Comparison of ENCODE assay signal across 29 mouse cellular contexts in the genomic region with DNA sequence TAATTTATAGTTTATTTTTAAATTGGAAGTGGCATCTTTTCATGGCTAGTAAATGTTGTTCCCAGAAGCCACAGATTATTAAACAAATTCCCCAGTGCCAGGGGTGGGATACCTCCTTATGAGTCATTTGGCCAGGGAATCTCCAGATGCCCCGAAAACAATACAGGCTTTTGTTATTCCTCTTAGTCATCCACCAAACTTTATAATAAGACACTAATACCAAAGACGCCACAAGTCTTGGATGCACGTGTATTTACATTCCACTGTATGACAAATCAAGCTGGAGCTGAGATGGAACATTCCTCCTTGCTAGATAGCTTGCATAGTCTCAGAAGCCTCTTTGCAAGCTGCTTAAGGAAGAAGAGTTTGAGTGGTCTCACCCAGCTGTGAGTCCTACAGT.
A peak's percentile ranks its signal among the peaks of the same experiment; 100 is the strongest.
DNase-seq lines count a peak whose midpoint lies in the region; ATAC-seq and TF ChIP-seq lines count a peak whose summit lies in the region.
"Had no signal": no experiment of that assay in that cellular context is flagged by ENCODE, and none has a peak within 500 bp of the region (broad histone marks: within the 10 kb centered on the region; RNA-seq: fewer than 3 reads in every experiment).

No protein-coding gene starts in this region.

- H3K4me3 ChIP-seq in embryonic facial prominence, embryonic 14.5 days (ENCODE audit: low read depth, low read length): no peak overlapping the region
- no peak overlapping the region for H3K4me3 ChIP-seq in embryonic facial prominence, embryonic 10.5 days
- no peak overlapping the region for H3K4me3 ChIP-seq in embryonic fibroblast, embryonic 13.5 days (ENCODE audit: insufficient read depth, low read length)
- no peak overlapping the region for H3K4me3 ChIP-seq in neural tube, embryonic 15.5 days (replicated peaks)
- H3K4me3 ChIP-seq: embryonic facial prominence, embryonic 15.5 days; erythroblast, embryonic 14.5 days; forebrain, embryonic 10.5 days; forebrain, embryonic 13.5 days; heart, adult 2 months; hindbrain, embryonic 10.5 days; hindbrain, embryonic 13.5 days had no signal

- no peak for TF ChIP-seq CTCF in embryonic fibroblast, embryonic 13.5 days (IDR thresholded peaks at IDR 0.05; ENCODE audit: borderline replicate concordance, insufficient read depth, low read length)

- no peak for TF ChIP-seq POLR2A in embryonic fibroblast, embryonic 13.5 days (IDR thresholded peaks at IDR 0.05; ENCODE audit: low read depth, low read length)

- H3K36me3 ChIP-seq in embryonic facial prominence, embryonic 14.5 days (ENCODE audit: control insufficient read depth, insufficient read depth, low read length): no peaks in the 10 kb centered on the region
- H3K36me3 ChIP-seq in embryonic facial prominence, embryonic 10.5 days (replicated peaks): no peaks in the 10 kb centered on the region
- no peaks in the 10 kb centered on the region for H3K36me3 ChIP-seq in neural tube, embryonic 15.5 days
- H3K36me3 ChIP-seq: embryonic facial prominence, embryonic 15.5 days; forebrain, embryonic 10.5 days; hindbrain, embryonic 10.5 days; hindbrain, embryonic 13.5 days had no signal

- 59% methylated on average over 3 of the region's 3 CpGs for WGBS in embryonic facial prominence, embryonic 14.5 days
- WGBS in embryonic facial prominence, embryonic 10.5 days: 90% methylated on average over 3 of the region's 3 CpGs
- WGBS in neural tube, embryonic 15.5 days: 88% methylated on average over 3 of the region's 3 CpGs

- DNase-seq in embryonic facial prominence, embryonic 14.5 days (ENCODE audit: low spot score): peak; percentile 14
- DNase-seq in embryonic facial prominence, embryonic 10.5 days (ENCODE audit: low spot score): no peak
- DNase-seq in 3134 (ENCODE audit: extremely low read depth, insufficient read length, low spot score): peak; percentile 71
- peak; percentile 91 for DNase-seq in Muller cell, postnatal 12 days (ENCODE audit: inconsistent ontology term)
- DNase-seq in urinary bladder, adult 2 months (ENCODE audit: low spot score): no peak
- DNase-seq in urinary bladder, postnatal 10 days (ENCODE audit: low spot score): no peak
- DNase-seq: adrenal gland, adult 8-10 months; adrenal gland, postnatal 25 days; cerebellum, adult 11-12 months; cerebellum, adult 8-10 months; cerebellum, postnatal 10 days; cerebellum, postnatal 36 days; embryo, embryonic 11 days; gastrocnemius, postnatal 10 days; gastrocnemius, postnatal 36 days; heart, adult 2 months had no signal

- H3K4me2 ChIP-seq in embryonic facial prominence, embryonic 14.5 days (ENCODE audit: low read depth, low read length): no peak overlapping the region
- no peak overlapping the region for H3K4me2 ChIP-seq in neural tube, embryonic 15.5 days
- H3K4me2 ChIP-seq: embryonic facial prominence, embryonic 15.5 days; forebrain, embryonic 13.5 days; heart, embryonic 11.5 days; hindbrain, embryonic 13.5 days had no signal

- ATAC-seq in embryonic facial prominence, embryonic 14.5 days (ENCODE audit: low read depth): no peak
- no peak for ATAC-seq in neural tube, embryonic 15.5 days (ENCODE audit: low FRiP score)
- ATAC-seq: activated CD4-positive, CD25-positive, alpha-beta regulatory T cell, adult 4 months; forebrain, embryonic 13.5 days; forebrain, embryonic 16.5 days; hindbrain, embryonic 16.5 days; intestine, embryonic 16.5 days had no signal

- no peak overlapping the region for H3K27ac ChIP-seq in embryonic facial prominence, embryonic 14.5 days (replicated peaks; ENCODE audit: low read depth, low read length)
- H3K27ac ChIP-seq in embryonic facial prominence, embryonic 10.5 days (replicated peaks): no peak overlapping the region
- peak overlapping the region; percentile 61 for H3K27ac ChIP-seq in embryonic fibroblast, embryonic 13.5 days (ENCODE audit: insufficient read depth, low read length)
- H3K27ac ChIP-seq in neural tube, embryonic 15.5 days (replicated peaks): no peak overlapping the region
- H3K27ac ChIP-seq: embryonic facial prominence, embryonic 15.5 days; forebrain, embryonic 10.5 days; forebrain, embryonic 13.5 days; heart, adult 2 months; hindbrain, embryonic 10.5 days; hindbrain, embryonic 13.5 days had no signal

- H3K27me3 ChIP-seq in embryonic facial prominence, embryonic 14.5 days (replicated peaks; ENCODE audit: control insufficient read depth, insufficient read depth, low read length): no peaks in the 10 kb centered on the region
- H3K27me3 ChIP-seq in embryonic facial prominence, embryonic 10.5 days (replicated peaks; ENCODE audit: low read depth, poor library complexity, severe bottlenecking): no peaks in the 10 kb centered on the region
- H3K27me3 ChIP-seq in neural tube, embryonic 15.5 days (replicated peaks): no peaks in the 10 kb centered on the region
- H3K27me3 ChIP-seq: embryonic facial prominence, embryonic 15.5 days; forebrain, embryonic 13.5 days; hindbrain, embryonic 13.5 days had no signal

- peaks cover 12% of the 10 kb centered on the region; the same call in 1 of the 2 replicates for H3K9me3 ChIP-seq in embryonic facial prominence, embryonic 14.5 days (ENCODE audit: control insufficient read depth, low read length)
- H3K9me3 ChIP-seq in embryonic facial prominence, embryonic 10.5 days: peaks cover 6% of the 10 kb centered on the region; the same call in 1 of the 2 replicates
- no peaks in the 10 kb centered on the region for H3K9me3 ChIP-seq in neural tube, embryonic 15.5 days (replicated peaks)
- H3K9me3 ChIP-seq: forebrain, embryonic 13.5 days had no signal

- no peaks in the 10 kb centered on the region for H3K4me1 ChIP-seq in embryonic facial prominence, embryonic 14.5 days (ENCODE audit: control insufficient read depth, insufficient read depth, low read length)
- H3K4me1 ChIP-seq in embryonic facial prominence, embryonic 10.5 days: no peaks in the 10 kb centered on the region
- peaks cover 10% of the 10 kb centered on the region for H3K4me1 ChIP-seq in embryonic fibroblast, embryonic 13.5 days (ENCODE audit: control insufficient read depth, insufficient read depth, low read length)
- H3K4me1 ChIP-seq in neural tube, embryonic 15.5 days: no peaks in the 10 kb centered on the region
- H3K4me1 ChIP-seq: embryonic facial prominence, embryonic 15.5 days; forebrain, embryonic 10.5 days; forebrain, embryonic 13.5 days; hindbrain, embryonic 10.5 days; hindbrain, embryonic 13.5 days had no signal

- no peak overlapping the region for H3K9ac ChIP-seq in embryonic facial prominence, embryonic 14.5 days (ENCODE audit: low read depth, low read length)
- no peak overlapping the region for H3K9ac ChIP-seq in neural tube, embryonic 15.5 days (replicated peaks)
- H3K9ac ChIP-seq: embryonic facial prominence, embryonic 15.5 days; forebrain, embryonic 13.5 days; hindbrain, embryonic 13.5 days had no signal

Comparison
In these comparisons a context has a peak if more than half of its experiments do, and no peak if none do; other contexts are left out.
1. DNase-seq: peak in embryonic facial prominence, embryonic 14.5 days (single experiment), 3134 (single experiment) and Muller cell, postnatal 12 days (single experiment); none in embryonic facial prominence, embryonic 10.5 days (single experiment), urinary bladder, adult 2 months (single experiment) and urinary bladder, postnatal 10 days (single experiment).